Mouse (Mus musculus) ES-E14 (cell line): ENCODE measurements around the gene Fam83d. TPM values are rescaled to one million over a fixed set of nuclear protein-coding genes. Genes with fewer than 3 reads are reported as not detected.

Experiments used
- DNase-seq: peaks from one replicate; pipeline ENCODE4 v3.0.0-alpha.2; 2013; ENCODE audit warnings: low read depth, low spot score
- H3K27ac ChIP-seq: 2 replicates; pipeline ENCODE4 v1.5.1; 2012; ENCODE audit warnings: low read depth, mild to moderate bottlenecking, low read length, moderate library complexity, mixed read lengths; ENCODE audit not compliant: poor library complexity, insufficient read depth, severe bottlenecking
- H3K36me3 ChIP-seq: 2 replicates; pipeline ENCODE4 v1.6.1; 2012; ENCODE audit warnings: mild to moderate bottlenecking, low read length, moderate library complexity, mixed read lengths; ENCODE audit not compliant: control insufficient read depth, poor library complexity, insufficient read depth, severe bottlenecking
- H3K4me1 ChIP-seq, 2 experiments: fragments of 150-350 bp in 1 of 2; sonication (generic) in 1 of 2; 2 replicates each; pipeline ENCODE4 v1.6.1; 2012; ENCODE audit warnings: low read length in 2 of 2, mild to moderate bottlenecking in 1 of 2, mixed read lengths in 1 of 2; ENCODE audit not compliant: control insufficient read depth in 2 of 2, insufficient read depth in 2 of 2, poor library complexity in 1 of 2
- H3K4me3 ChIP-seq, 2 experiments: fragments of 150-350 bp in 1 of 2; sonication (generic) in 1 of 2; 2 replicates each; pipeline ENCODE4 v1.5.1; 2012; ENCODE audit warnings: low read length in 2 of 2, low read depth in 1 of 2, mild to moderate bottlenecking in 1 of 2, mixed read lengths in 1 of 2; ENCODE audit not compliant: insufficient read depth in 1 of 2, poor library complexity in 1 of 2, severe bottlenecking in 1 of 2
- H3K9ac ChIP-seq: 2 replicates; pipeline ENCODE4 v1.6.1; 2012; ENCODE audit warnings: low read depth, mild to moderate bottlenecking, low read length, mixed read lengths; ENCODE audit not compliant: poor library complexity, insufficient read depth, severe bottlenecking
- H3K9me3 ChIP-seq: fragments of 150-350 bp; sonication (generic); 2 replicates; pipeline ENCODE4 v1.6.1; 2012; ENCODE audit warnings: low read depth, mild to moderate bottlenecking, low read length; ENCODE audit not compliant: control insufficient read depth, insufficient read depth
- CHD2 ChIP-seq: IDR thresholded peaks from 2 replicates; pipeline ENCODE4 v1.6.1; 2014; ENCODE audit warnings: mild to moderate bottlenecking, low read depth, low read length, inconsistent platforms
- HCFC1 ChIP-seq: IDR thresholded peaks from 2 replicates; pipeline ENCODE4 v1.6.1; 2012; ENCODE audit warnings: low read length, inconsistent platforms, borderline replicate concordance; ENCODE audit not compliant: insufficient read depth
- MAFK ChIP-seq: IDR thresholded peaks from 2 replicates; pipeline ENCODE4 v1.6.1; 2014; ENCODE audit warnings: mild to moderate bottlenecking, low read depth, low read length, inconsistent platforms; ENCODE audit not compliant: insufficient read depth
- ZC3H11A ChIP-seq: IDR thresholded peaks from 2 replicates; pipeline ENCODE4 v1.6.1; 2012; ENCODE audit warnings: low read depth, mild to moderate bottlenecking, inconsistent platforms, low read length, borderline replicate concordance
- ZNF384 ChIP-seq: IDR thresholded peaks from 2 replicates; pipeline ENCODE4 v1.6.1; 2012; ENCODE audit warnings: low read depth, low read length, inconsistent platforms
- in situ Hi-C, 2 experiments: fragments of 600-800 bp; cut with MboI; formaldehyde crosslinking; loops; one replicate each; pipeline ENCODE4 v1.15.1; 2025; ENCODE audit warnings: low sequenced_read_pairs in 2 of 2, inconsistent platforms in 1 of 2; ENCODE audit not compliant: unreplicated experiment in 2 of 2
- total RNA-seq: library from RNA; depleted of rRNA; stranded (reverse); fragments of 300-350 nt; gene quantifications from 2 replicates; pipeline ENCODE4 v1.2.3, GENCODE M21; 2012

The Fam83d gene
- total RNA-seq, 1 experiment, result 28.0 TPM

DNA sequence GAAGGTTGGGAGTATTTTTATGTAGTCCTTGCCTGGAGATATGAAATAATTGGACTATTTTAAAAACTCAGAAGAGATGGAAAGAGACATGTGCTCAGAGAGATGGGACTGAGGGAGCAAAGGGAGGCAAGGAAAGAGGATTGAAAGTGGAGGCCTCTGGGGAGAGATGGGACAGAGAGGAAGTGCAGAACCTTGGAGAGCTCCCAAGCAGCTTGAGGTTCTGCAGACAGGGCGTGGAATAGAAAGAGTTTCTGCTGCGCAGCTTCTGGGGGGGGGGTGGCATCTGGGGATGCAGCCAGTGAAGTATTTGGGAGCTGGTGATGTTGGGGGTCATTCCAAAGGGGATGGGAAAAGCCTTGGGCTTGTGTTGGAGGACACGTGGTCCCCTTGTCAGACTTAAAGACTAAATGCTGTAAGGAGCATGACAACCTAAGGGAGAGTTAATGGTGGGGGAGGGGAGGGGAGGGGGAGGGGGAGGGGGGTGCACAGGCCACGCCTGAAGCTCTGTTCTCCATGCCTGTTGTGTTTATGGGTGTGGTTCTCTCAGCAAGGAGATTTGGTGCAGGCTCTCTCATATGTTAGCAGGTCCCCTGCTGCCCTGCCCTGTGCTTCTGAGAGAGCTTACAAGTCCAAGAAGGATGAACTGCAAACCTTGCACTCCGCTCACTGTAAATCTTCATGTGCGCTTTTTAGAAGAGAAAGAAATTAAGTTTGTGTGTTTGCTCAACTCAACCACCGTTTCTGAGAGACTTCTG lies 39.7 kb upstream of the Fam83d start:
- peak; percentile 38 for DNase-seq
- H3K4me3 ChIP-seq, result no peak overlapping the region

GRCm38 (mm10) chr2:158730896-158731295 lies 37.0 kb upstream of the Fam83d start:
- H3K4me1 ChIP-seq, result 0 out of 4 replicates have a peak, but pooled peaks cover 0 to 2% of the 10 kb centered on the region in 2 experiments
- DNase-seq, result no peak
- no peak overlapping the region for H3K9ac ChIP-seq
- TF ChIP-seq ZNF384, result no peak
- TF ChIP-seq ZC3H11A, result no peak
- TF ChIP-seq CHD2, result no peak
- no peak for TF ChIP-seq HCFC1
- TF ChIP-seq MAFK, result no peak
- no peaks in the 10 kb centered on the region for H3K36me3 ChIP-seq
- no peak overlapping the region for H3K27ac ChIP-seq
- H3K9me3 ChIP-seq, result no peaks in the 10 kb centered on the region
- in situ Hi-C loops, result no loop called here
- H3K4me3 ChIP-seq, result no peak overlapping the region

More for the DNA sequence above, 39.7 kb upstream of the Fam83d start:
- TF ChIP-seq CHD2 (no peak), ZNF384 (no peak), MAFK (no peak), HCFC1 (no peak), ZC3H11A (no peak)
- Histone ChIP-seq H3K9me3 (no peaks in the 10 kb centered on the region), H3K27ac (no peak overlapping the region), H3K4me1 (0 out of 4 replicates have a peak, but pooled peaks cover 0 to 2% of the 10 kb centered on the region in 2 experiments), H3K36me3 (no peaks in the 10 kb centered on the region), H3K9ac (no peak overlapping the region)
- in situ Hi-C loops, result no loop called here

GRCm38 (mm10) chr2:158732521-158732920 lies 35.4 kb upstream of the Fam83d start:
- H3K4me1 ChIP-seq, result 0 out of 4 replicates have a peak, but pooled peaks cover 0 to 2% of the 10 kb centered on the region in 2 experiments
- no peak overlapping the region for H3K27ac ChIP-seq
- H3K36me3 ChIP-seq, result no peaks in the 10 kb centered on the region
- no peak for TF ChIP-seq MAFK
- TF ChIP-seq HCFC1, result no peak
- TF ChIP-seq ZNF384, result no peak
- no peak overlapping the region for H3K4me3 ChIP-seq
- DNase-seq, result no peak
- H3K9me3 ChIP-seq, result no peaks in the 10 kb centered on the region
- in situ Hi-C loops, result no loop called here
- H3K9ac ChIP-seq, result no peak overlapping the region

DNA sequence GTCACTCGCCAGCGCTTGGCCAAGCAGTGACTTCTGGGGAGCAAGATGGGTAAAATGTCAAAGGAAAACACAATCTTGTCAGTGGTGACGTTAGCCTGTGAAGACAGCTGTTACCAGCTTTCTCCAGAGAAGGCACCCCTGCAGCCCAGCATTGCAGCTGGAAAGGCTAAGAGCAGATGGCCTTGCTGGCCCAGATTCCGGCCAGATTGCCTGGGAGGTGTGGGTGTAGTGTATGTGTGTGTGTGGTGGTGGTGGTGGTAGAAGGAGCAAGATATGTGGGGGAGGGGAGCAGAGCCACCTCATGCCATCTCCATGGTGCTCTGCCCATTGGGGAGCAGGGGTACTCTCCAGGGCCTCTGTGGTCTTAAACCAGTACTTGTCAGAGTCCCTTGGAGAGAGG lies 34.8 kb upstream of the Fam83d start:
- Histone ChIP-seq H3K4me1 (0 out of 4 replicates have a peak, but pooled peaks cover 0 to 2% of the 10 kb centered on the region in 2 experiments), H3K9ac (no peak overlapping the region), H3K27ac (no peak overlapping the region), H3K9me3 (no peaks in the 10 kb centered on the region), H3K4me3 (no peak overlapping the region), H3K36me3 (no peaks in the 10 kb centered on the region)
- no peak for DNase-seq
- TF ChIP-seq ZC3H11A (no peak), MAFK (no peak), HCFC1 (no peak), CHD2 (no peak), ZNF384 (no peak)
- in situ Hi-C loops, result no loop called here
